In genomic region chr8:73029787-73030186, GRCm38 (mm10) we compare ENCODE assay signal across 15 mouse cellular contexts.
"Had no signal": no experiment of that assay in that cellular context is flagged by ENCODE, and none has a peak within 500 bp of the region (broad histone marks: within the 10 kb centered on the region; RNA-seq: fewer than 3 reads in every experiment).

No protein-coding gene starts in this region.

- H3K4me1 ChIP-seq: neural tube, embryonic 15.5 days; stomach, embryonic 15.5 days had no signal

- H3K4me3 ChIP-seq: neural tube, embryonic 15.5 days; stomach, embryonic 15.5 days had no signal

- H3K9ac ChIP-seq: neural tube, embryonic 15.5 days; stomach, embryonic 15.5 days had no signal

- H3K27ac ChIP-seq: neural tube, embryonic 15.5 days; stomach, embryonic 15.5 days; stomach, postnatal 0 days had no signal

- H3K27me3 ChIP-seq: neural tube, embryonic 15.5 days; stomach, embryonic 15.5 days had no signal

- H3K36me3 ChIP-seq: neural tube, embryonic 15.5 days; stomach, embryonic 15.5 days had no signal

- DNase-seq: retina, postnatal 1 day; right cerebral cortex, adult 18-20 months; right cerebral cortex, postnatal 14 days; right cerebral cortex, postnatal 25 days; right cerebral cortex, postnatal 4 days; spleen, adult 18-20 months; thymus, adult 18-20 months; thymus, adult 2 months; thymus, postnatal 14 days; thymus, postnatal 25 days; thymus, postnatal 36 days; thymus, postnatal 4 days had no signal

- H3K9me3 ChIP-seq: neural tube, embryonic 15.5 days; stomach, embryonic 15.5 days had no signal

- H3K4me2 ChIP-seq: neural tube, embryonic 15.5 days; stomach, embryonic 15.5 days had no signal
